Comparison of ENCODE assay signal across 20 mouse cellular contexts in the genomic region with DNA sequence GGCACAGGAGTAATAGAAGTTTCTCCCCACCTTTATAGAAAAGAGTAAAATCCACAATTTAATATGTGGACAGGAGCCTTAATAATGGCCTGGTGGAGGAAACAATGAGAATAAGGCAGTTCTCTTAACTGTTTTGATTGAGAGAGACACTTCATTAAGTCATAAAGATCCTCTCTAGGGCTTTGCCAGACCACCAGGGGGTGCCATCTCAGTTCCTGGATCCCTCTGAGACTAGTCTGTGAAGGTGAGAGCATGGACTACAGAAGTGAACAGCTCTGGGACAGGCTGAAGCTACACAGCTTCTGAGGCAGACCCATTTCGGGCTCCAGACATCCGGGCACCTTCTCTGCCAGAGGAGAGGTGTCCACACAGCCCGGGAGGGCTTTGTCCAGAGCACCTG.
DNase-seq lines count a peak whose midpoint lies in the region; ATAC-seq and TF ChIP-seq lines count a peak whose summit lies in the region.
"Had no signal": no experiment of that assay in that cellular context is flagged by ENCODE, and none has a peak within 500 bp of the region (broad histone marks: within the 10 kb centered on the region; RNA-seq: fewer than 3 reads in every experiment).

No protein-coding gene starts in this region.

- ATAC-seq in intestine, postnatal 0 days = no peak
- ATAC-seq in intestine, embryonic 16.5 days = no peak
- ATAC-seq in liver, embryonic 12.5 days = no peak
- ATAC-seq: midbrain, embryonic 16.5 days had no signal

- DNase-seq in liver, adult 2 months (ENCODE audit: extremely low read depth, low read depth, low spot score) = no peak
- DNase-seq in NIH3T3 (ENCODE audit: low read depth) = peak; percentile 20
- peak; percentile 56 for DNase-seq in brain, adult 2 months (ENCODE audit: low read depth, low spot score)
- DNase-seq in cerebellum, adult 9-11 months = no peak
- DNase-seq: adrenal gland, adult 2 months; embryo, embryonic 11 days; layer of hippocampus, adult 9-11 months; lung, postnatal 36 days; right cerebral cortex, adult 18-20 months; thymus, adult 18-20 months; thymus, postnatal 4 days had no signal

- no peak overlapping the region for H3K27ac ChIP-seq in intestine, postnatal 0 days (ENCODE audit: low read depth, low read length)
- no peak overlapping the region for H3K27ac ChIP-seq in intestine, embryonic 16.5 days (ENCODE audit: low read length)
- H3K27ac ChIP-seq in liver, adult 2 months (replicated peaks; ENCODE audit: insufficient read depth, low read depth, low read length) = no peak overlapping the region
- H3K27ac ChIP-seq in liver, embryonic 12.5 days = no peak overlapping the region
- H3K27ac ChIP-seq: embryonic facial prominence, embryonic 15.5 days; heart, embryonic 13.5 days; hindbrain, embryonic 10.5 days; limb, embryonic 12.5 days; liver, embryonic 15.5 days had no signal

- H3K9me3 ChIP-seq in intestine, postnatal 0 days (ENCODE audit: control insufficient read depth) = no peaks in the 10 kb centered on the region
- no peaks in the 10 kb centered on the region for H3K9me3 ChIP-seq in intestine, embryonic 16.5 days (ENCODE audit: control insufficient read depth, low read length)
- no peaks in the 10 kb centered on the region for H3K9me3 ChIP-seq in liver, embryonic 12.5 days (replicated peaks)
- H3K9me3 ChIP-seq: embryonic facial prominence, embryonic 15.5 days; heart, embryonic 13.5 days; hindbrain, embryonic 10.5 days; limb, embryonic 12.5 days; liver, embryonic 15.5 days had no signal

- H3K4me2 ChIP-seq in intestine, postnatal 0 days (replicated peaks; ENCODE audit: low read depth) = no peak overlapping the region
- H3K4me2 ChIP-seq in intestine, embryonic 16.5 days (ENCODE audit: low read depth, low read length) = no peak overlapping the region
- no peak overlapping the region for H3K4me2 ChIP-seq in liver, embryonic 12.5 days
- H3K4me2 ChIP-seq: embryonic facial prominence, embryonic 15.5 days; heart, embryonic 13.5 days; limb, embryonic 12.5 days; liver, embryonic 15.5 days had no signal

- no peaks in the 10 kb centered on the region for H3K4me1 ChIP-seq in intestine, postnatal 0 days (replicated peaks; ENCODE audit: control insufficient read depth, insufficient read depth, low read length)
- H3K4me1 ChIP-seq in intestine, embryonic 16.5 days (ENCODE audit: control insufficient read depth, insufficient read depth, low read length) = no peaks in the 10 kb centered on the region
- H3K4me1 ChIP-seq in liver, adult 2 months (ENCODE audit: control insufficient read depth, insufficient read depth, low read length) = no peaks in the 10 kb centered on the region
- H3K4me1 ChIP-seq in liver, embryonic 12.5 days = no peaks in the 10 kb centered on the region
- H3K4me1 ChIP-seq: embryonic facial prominence, embryonic 15.5 days; liver, embryonic 15.5 days had no signal

- WGBS in intestine, postnatal 0 days = 80% methylated on average over 3 of the region's 3 CpGs
- WGBS in intestine, embryonic 16.5 days = 84% methylated on average over 3 of the region's 3 CpGs
- 83% methylated on average over 3 of the region's 3 CpGs for WGBS in liver, adult 2 months
- 69% methylated on average over 3 of the region's 3 CpGs for WGBS in liver, embryonic 12.5 days (ENCODE audit: insufficient replicate concordance)

- H3K27me3 ChIP-seq in intestine, postnatal 0 days (replicated peaks; ENCODE audit: control insufficient read depth, insufficient read depth, low read length) = no peaks in the 10 kb centered on the region
- H3K27me3 ChIP-seq in intestine, embryonic 16.5 days (replicated peaks; ENCODE audit: control insufficient read depth, insufficient read depth, low read length) = no peaks in the 10 kb centered on the region
- H3K27me3 ChIP-seq in liver, adult 2 months (ENCODE audit: control insufficient read depth, insufficient read depth, low read length) = no peaks in the 10 kb centered on the region
- no peaks in the 10 kb centered on the region for H3K27me3 ChIP-seq in liver, embryonic 12.5 days (replicated peaks)
- H3K27me3 ChIP-seq: embryonic facial prominence, embryonic 15.5 days; heart, embryonic 13.5 days; limb, embryonic 12.5 days; liver, embryonic 15.5 days had no signal

- H3K79me2 ChIP-seq in liver, adult 2 months (ENCODE audit: control insufficient read depth, insufficient read depth, low read length) = no peaks in the 10 kb centered on the region

- peak; percentile 38 for TF ChIP-seq CTCF in intestine, postnatal 0 days (IDR thresholded peaks at IDR 0.05; ENCODE audit: low read depth)
- TF ChIP-seq CTCF in liver, adult 2 months (IDR thresholded peaks at IDR 0.05; ENCODE audit: low read depth, low read length) = peak; percentile 2; the same call in 1 of the 2 replicates

- H3K4me3 ChIP-seq in intestine, postnatal 0 days (ENCODE audit: low read depth, low read length) = no peak overlapping the region
- no peak overlapping the region for H3K4me3 ChIP-seq in intestine, embryonic 16.5 days (ENCODE audit: low read length)
- no peak overlapping the region for H3K4me3 ChIP-seq in liver, adult 2 months (ENCODE audit: insufficient read depth, low read depth, low read length)
- no peak overlapping the region for H3K4me3 ChIP-seq in liver, embryonic 12.5 days
- H3K4me3 ChIP-seq: embryonic facial prominence, embryonic 15.5 days; heart, embryonic 13.5 days; hindbrain, embryonic 10.5 days; limb, embryonic 12.5 days; liver, embryonic 15.5 days had no signal

- no peak for TF ChIP-seq POLR2A in liver, adult 2 months (IDR thresholded peaks at IDR 0.05; ENCODE audit: extremely low read depth, insufficient read depth, low read length)

- no peak overlapping the region for H3K9ac ChIP-seq in intestine, postnatal 0 days (ENCODE audit: low read depth, low read length)
- no peak overlapping the region for H3K9ac ChIP-seq in intestine, embryonic 16.5 days (ENCODE audit: low read depth, low read length)
- no peak overlapping the region for H3K9ac ChIP-seq in liver, adult 2 months (ENCODE audit: low read depth, low read length)
- H3K9ac ChIP-seq in liver, embryonic 12.5 days = no peak overlapping the region
- H3K9ac ChIP-seq: embryonic facial prominence, embryonic 15.5 days; heart, embryonic 13.5 days; limb, embryonic 12.5 days; liver, embryonic 15.5 days had no signal

- H3K36me3 ChIP-seq in intestine, postnatal 0 days (ENCODE audit: control insufficient read depth, insufficient read depth) = no peaks in the 10 kb centered on the region
- H3K36me3 ChIP-seq in intestine, embryonic 16.5 days (ENCODE audit: control insufficient read depth, insufficient read depth, low read length) = no peaks in the 10 kb centered on the region
- no peaks in the 10 kb centered on the region for H3K36me3 ChIP-seq in liver, adult 2 months (ENCODE audit: control insufficient read depth, insufficient read depth, low read length)
- H3K36me3 ChIP-seq in liver, embryonic 12.5 days = no peaks in the 10 kb centered on the region
- H3K36me3 ChIP-seq: embryonic facial prominence, embryonic 15.5 days; heart, embryonic 13.5 days; hindbrain, embryonic 10.5 days; limb, embryonic 12.5 days; liver, embryonic 15.5 days had no signal

Comparison
In these comparisons a context has a peak if more than half of its experiments do, and no peak if none do; other contexts are left out.
1. DNase-seq: peak in NIH3T3 (single experiment) and brain, adult 2 months (single experiment); none in liver, adult 2 months (single experiment) and cerebellum, adult 9-11 months (single experiment).